Mouse (Mus musculus): Measurements from ENCODE around the gene Pxylp1. TPM values are rescaled to one million over a fixed set of nuclear protein-coding genes. Genes with fewer than 3 reads are reported as not detected.

Gene Pxylp1
- polyA plus RNA-seq, 1 experiment, result 10.9 TPM

DNA sequence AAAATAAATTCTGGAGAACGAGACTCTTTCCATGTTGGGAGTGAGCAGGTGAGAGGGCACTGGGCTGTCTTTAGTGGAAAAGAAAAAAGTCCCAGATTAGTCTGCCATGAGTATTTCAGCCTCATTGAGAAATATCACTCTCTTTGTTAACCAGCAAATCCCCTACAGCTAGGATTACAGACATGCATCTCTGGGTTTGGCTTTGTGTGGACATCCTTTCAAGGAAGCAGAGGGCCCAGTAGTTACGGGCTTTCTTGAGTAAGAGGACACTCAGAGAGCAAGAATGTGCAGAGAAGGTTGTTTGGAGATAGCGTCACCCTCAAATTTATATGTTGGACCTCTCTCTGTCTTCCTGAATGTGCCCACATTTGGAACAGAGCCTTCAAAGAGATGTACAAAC lies 102.6 kb downstream of the Pxylp1 start:
- no peak overlapping the region for H3K27ac ChIP-seq (ENCODE audit: insufficient read depth, low read length)
- H3K4me3 ChIP-seq (ENCODE audit: insufficient read depth, low read length), result no peak overlapping the region
- no peak for TF ChIP-seq POLR2A (IDR thresholded peaks at IDR 0.05; ENCODE audit: extremely low read depth, insufficient read depth, low read length)
- no peak for TF ChIP-seq CTCF (IDR thresholded peaks at IDR 0.05; ENCODE audit: extremely low read depth, insufficient read depth, low read length)
- no peaks in the 10 kb centered on the region for H3K4me1 ChIP-seq (ENCODE audit: control insufficient read depth, insufficient read depth, low read length)

DNA sequence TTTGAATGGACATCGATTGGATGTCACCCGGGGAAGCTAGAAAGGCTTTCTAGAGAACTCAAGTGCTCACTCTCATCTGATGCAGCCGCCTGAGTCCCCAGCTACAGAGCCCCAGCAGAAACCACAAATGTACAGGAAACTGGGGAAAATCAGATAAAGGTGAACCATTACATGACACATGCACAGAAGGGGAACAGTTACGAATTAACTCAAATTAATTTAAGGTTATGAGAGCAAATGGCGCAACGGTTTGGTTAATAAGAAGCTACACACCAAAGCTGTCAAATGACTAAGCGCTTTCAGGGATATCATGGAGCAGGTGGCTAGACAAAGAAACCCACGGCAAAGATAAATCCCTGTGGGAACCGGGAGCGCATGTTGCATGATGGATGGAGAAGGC lies 104.7 kb downstream of the Pxylp1 start:
- H3K4me1 ChIP-seq (ENCODE audit: control insufficient read depth, insufficient read depth, low read length), result no peaks in the 10 kb centered on the region
- TF ChIP-seq POLR2A (IDR thresholded peaks at IDR 0.05; ENCODE audit: extremely low read depth, insufficient read depth, low read length) (no peak), CTCF (IDR thresholded peaks at IDR 0.05; ENCODE audit: extremely low read depth, insufficient read depth, low read length) (no peak)
- no peak overlapping the region for H3K27ac ChIP-seq (ENCODE audit: insufficient read depth, low read length)
- no peak overlapping the region for H3K4me3 ChIP-seq (ENCODE audit: insufficient read depth, low read length)

DNA sequence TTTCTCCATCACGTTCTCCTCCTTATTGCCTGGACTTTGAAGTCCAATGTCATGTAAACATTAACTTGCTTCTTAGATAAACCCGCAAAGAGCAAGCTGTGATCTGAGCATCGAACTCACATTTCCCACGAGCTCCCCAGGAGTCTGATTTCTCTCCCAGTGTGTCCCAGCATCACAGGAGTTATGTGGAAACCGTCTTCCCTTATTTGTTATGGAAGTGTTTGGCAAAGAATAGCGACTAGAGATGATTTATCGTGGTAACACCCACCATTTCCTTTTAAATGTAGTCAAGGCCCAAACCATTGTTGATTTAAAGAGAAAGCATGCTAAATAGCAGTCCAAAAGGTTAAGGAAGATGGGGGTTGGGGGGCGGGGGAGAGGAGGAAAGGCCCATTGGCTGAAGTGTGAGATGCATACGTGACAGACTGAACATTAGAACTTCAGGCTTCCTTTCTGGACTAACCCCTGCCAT lies 106.6 kb downstream of the Pxylp1 start:
- no peaks in the 10 kb centered on the region for H3K4me1 ChIP-seq (ENCODE audit: control insufficient read depth, insufficient read depth, low read length)
- no peak for TF ChIP-seq POLR2A (IDR thresholded peaks at IDR 0.05; ENCODE audit: extremely low read depth, insufficient read depth, low read length)
- TF ChIP-seq CTCF (IDR thresholded peaks at IDR 0.05; ENCODE audit: extremely low read depth, insufficient read depth, low read length), result no peak
- no peak overlapping the region for H3K4me3 ChIP-seq (ENCODE audit: insufficient read depth, low read length)
- no peak overlapping the region for H3K27ac ChIP-seq (ENCODE audit: insufficient read depth, low read length)

DNA sequence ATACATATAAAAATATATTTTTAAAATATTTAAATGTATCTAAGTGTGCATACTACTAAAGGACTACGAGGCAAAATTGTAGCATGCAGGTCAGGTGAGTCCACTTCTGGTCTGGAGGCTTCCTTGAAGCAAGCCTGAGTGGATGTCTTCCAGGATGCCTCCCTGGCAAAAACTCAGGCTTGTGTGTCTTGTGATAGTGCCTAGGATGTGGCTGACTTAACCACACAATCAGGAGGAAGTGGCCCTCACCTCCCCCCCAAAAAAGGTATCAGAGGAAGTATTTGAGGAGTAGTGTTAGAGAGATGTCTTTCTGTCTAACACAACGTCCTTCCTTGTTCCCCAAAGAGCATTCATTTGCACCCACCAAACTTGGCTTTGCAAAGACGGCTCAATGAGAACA lies 107.3 kb downstream of the Pxylp1 start:
- no peaks in the 10 kb centered on the region for H3K4me1 ChIP-seq (ENCODE audit: control insufficient read depth, insufficient read depth, low read length)
- no peak overlapping the region for H3K27ac ChIP-seq (ENCODE audit: insufficient read depth, low read length)
- no peak overlapping the region for H3K4me3 ChIP-seq (ENCODE audit: insufficient read depth, low read length)
- TF ChIP-seq POLR2A (IDR thresholded peaks at IDR 0.05; ENCODE audit: extremely low read depth, insufficient read depth, low read length) (no peak), CTCF (IDR thresholded peaks at IDR 0.05; ENCODE audit: extremely low read depth, insufficient read depth, low read length) (no peak)

DNA sequence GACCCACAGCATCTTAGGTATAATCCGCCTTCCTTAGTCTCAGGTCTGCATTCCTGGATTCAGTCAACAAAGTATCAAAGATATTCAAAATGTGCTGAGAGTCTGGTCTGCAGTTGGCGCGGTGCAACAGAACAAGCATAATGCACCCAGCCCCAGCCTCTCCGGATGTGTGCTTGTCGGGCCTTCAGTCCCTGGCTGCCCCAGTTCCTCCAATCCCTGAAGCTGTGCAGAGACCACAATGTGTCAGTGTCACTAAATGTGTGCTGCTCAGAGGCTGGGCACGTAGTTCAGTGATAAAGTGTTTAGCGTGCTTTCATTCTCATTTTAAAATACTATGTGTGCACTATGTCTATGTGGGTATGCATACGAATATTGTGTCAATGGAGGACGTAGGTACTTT lies 108.8 kb downstream of the Pxylp1 start:
- Histone ChIP-seq H3K27ac (ENCODE audit: insufficient read depth, low read length) (no peak overlapping the region), H3K4me3 (ENCODE audit: insufficient read depth, low read length) (no peak overlapping the region), H3K4me1 (ENCODE audit: control insufficient read depth, insufficient read depth, low read length) (no peaks in the 10 kb centered on the region)
- TF ChIP-seq POLR2A (IDR thresholded peaks at IDR 0.05; ENCODE audit: extremely low read depth, insufficient read depth, low read length), result no peak
- TF ChIP-seq CTCF (IDR thresholded peaks at IDR 0.05; ENCODE audit: extremely low read depth, insufficient read depth, low read length), result no peak

DNA sequence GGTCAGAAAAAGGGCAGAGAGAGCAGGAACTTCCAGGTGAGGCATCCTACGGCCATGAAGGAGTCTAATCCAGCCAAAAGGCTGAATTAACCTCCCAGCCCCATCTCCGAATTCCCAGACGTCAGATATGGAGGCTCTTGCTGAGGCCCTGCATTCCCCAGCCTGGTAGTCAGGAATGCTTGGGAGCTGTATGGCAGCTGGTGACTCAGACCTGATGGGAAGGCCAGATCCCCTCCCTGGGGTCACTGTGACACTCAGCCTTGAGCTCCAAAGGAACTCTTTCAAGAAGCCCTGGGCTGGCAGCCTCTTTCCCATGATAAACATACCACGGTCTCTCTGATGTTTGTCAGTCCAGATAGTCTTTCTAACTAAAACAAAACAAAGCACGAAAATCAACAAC lies 109.2 kb downstream of the Pxylp1 start:
- Histone ChIP-seq H3K27ac (ENCODE audit: insufficient read depth, low read length) (no peak overlapping the region), H3K4me3 (ENCODE audit: insufficient read depth, low read length) (no peak overlapping the region), H3K4me1 (ENCODE audit: control insufficient read depth, insufficient read depth, low read length) (no peaks in the 10 kb centered on the region)
- no peak for TF ChIP-seq CTCF (IDR thresholded peaks at IDR 0.05; ENCODE audit: extremely low read depth, insufficient read depth, low read length)
- TF ChIP-seq POLR2A (IDR thresholded peaks at IDR 0.05; ENCODE audit: extremely low read depth, insufficient read depth, low read length), result no peak

GRCm38 (mm10) chr9:96782062-96782461 lies 110.4 kb downstream of the Pxylp1 start:
- H3K4me1 ChIP-seq (ENCODE audit: control insufficient read depth, insufficient read depth, low read length), result no peaks in the 10 kb centered on the region
- H3K27ac ChIP-seq (ENCODE audit: insufficient read depth, low read length), result no peak overlapping the region
- H3K4me3 ChIP-seq (ENCODE audit: insufficient read depth, low read length), result no peak overlapping the region
- TF ChIP-seq CTCF (IDR thresholded peaks at IDR 0.05; ENCODE audit: extremely low read depth, insufficient read depth, low read length) (no peak), POLR2A (IDR thresholded peaks at IDR 0.05; ENCODE audit: extremely low read depth, insufficient read depth, low read length) (no peak)

Other genes with a start within 250 kb of the Pxylp1 start
- 19.1 and 20.3 TPM in 2 replicates for gene Zbtb38, start 139.8 kb downstream of the Pxylp1 start, polyA plus RNA-seq (2012; rRNA removed)
- 3.6 and 3.7 TPM in 2 replicates for gene Spsb4, start 126.2 kb upstream of the Pxylp1 start, polyA plus RNA-seq (2012; rRNA removed)
- 60.3 and 67.2 TPM in 2 replicates for gene Slc25a36, start 218.5 kb upstream of the Pxylp1 start, polyA plus RNA-seq (2012; rRNA removed)